In the genomic region with DNA sequence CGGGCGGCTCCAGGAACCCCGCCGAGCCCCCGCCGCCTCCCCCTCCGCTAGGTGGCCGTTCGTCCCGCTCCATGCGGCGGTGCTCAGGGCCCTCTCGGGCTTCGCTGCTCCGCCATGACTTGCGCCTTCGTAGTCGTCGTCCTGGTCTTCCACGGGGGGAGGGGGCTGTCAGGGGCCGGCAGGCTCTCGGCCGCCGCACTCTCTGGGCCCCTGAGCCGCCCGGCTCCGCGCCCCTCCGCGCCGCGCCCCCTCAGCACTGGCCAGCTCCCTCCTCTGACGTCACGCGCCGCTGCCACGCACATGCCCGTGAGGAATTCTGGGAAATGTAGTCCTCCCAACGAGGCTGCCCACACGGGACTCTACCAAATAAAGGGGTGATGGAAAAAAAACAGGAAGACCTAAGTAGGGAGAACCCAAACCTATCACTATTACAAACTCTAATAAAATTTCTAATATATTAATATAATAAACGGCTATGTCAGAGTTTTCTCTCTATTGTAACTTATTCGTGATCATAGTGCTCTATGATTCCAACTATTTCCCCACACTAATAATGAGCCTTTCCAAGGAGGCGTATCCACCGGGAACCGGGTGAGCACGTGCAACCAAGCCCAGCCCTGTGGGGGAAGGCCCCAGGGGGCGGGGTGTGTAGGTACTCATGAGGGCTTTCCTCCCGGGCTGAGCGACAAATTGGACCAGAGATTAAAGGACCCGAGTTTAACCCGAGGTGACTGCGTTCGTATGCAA, we compare ENCODE assay signal across 8 mouse cellular contexts. TPM values are rescaled to one million over a fixed set of nuclear protein-coding genes. Genes with fewer than 3 reads are reported as not detected.
DNase-seq lines count a peak whose midpoint lies in the region; ATAC-seq and TF ChIP-seq lines count a peak whose summit lies in the region.

No protein-coding gene starts in this region.

- peak overlapping the region; percentile 70 for H3K4me3 ChIP-seq in cortical plate, adult 2 months (ENCODE audit: insufficient read depth, low read length)

- TF ChIP-seq POLR2A in cortical plate, adult 2 months (IDR thresholded peaks at IDR 0.05; ENCODE audit: extremely low read depth, insufficient read depth, low read length) = no peak

- peak; percentile 88 to 91 for DNase-seq in gastrocnemius, adult 8-10 months (ENCODE audit: low spot score in 2 of 2)
- DNase-seq in induced T-regulatory cell, adult 2 months (ENCODE audit: low read depth) = peak; percentile 98
- peak; percentile 86 to 94 for DNase-seq in left cerebral cortex, adult 9 months (ENCODE audit: low spot score in 2 of 2)
- peak; percentile 94 for DNase-seq in right cerebral cortex, postnatal 14 days
- peak; percentile 85 to 92 for DNase-seq in urinary bladder, postnatal 36 days (ENCODE audit: low spot score in 2 of 2)

- peak; percentile 97 for ATAC-seq in activated CD4-positive, CD25-positive, alpha-beta regulatory T cell, adult 4 months
- ATAC-seq in megakaryocyte progenitor cell, adult 5-6 weeks (replicated peaks; ENCODE audit: poor library complexity) = peak; percentile 92

- H3K4me1 ChIP-seq in cortical plate, adult 2 months (ENCODE audit: control insufficient read depth, insufficient read depth, low read length) = no peaks in the 10 kb centered on the region

- no peak overlapping the region for H3K27ac ChIP-seq in cortical plate, adult 2 months (ENCODE audit: insufficient read depth, low read length)

- no peak for TF ChIP-seq CTCF in cortical plate, adult 2 months (IDR thresholded peaks at IDR 0.05; ENCODE audit: extremely low read depth, insufficient read depth, low read length)

RNA-seq across cellular contexts. Expression of a gene that starts 1.2 kb away (rescaled TPM):
- polyA plus RNA-seq in activated CD4-positive, CD25-positive, alpha-beta regulatory T cell, adult 4 months (2017; shearing (Covaris generic)) = under 1 TPM; 0.37 to 0.40 TPM
- polyA plus RNA-seq in cortical plate, adult 2 months (2012; rRNA removed) = 7.7 and 7.9 TPM in 2 replicates
- total RNA-seq in gastrocnemius, adult 8-10 months (2022) = 1 to 10 TPM; 4.5 to 7.1 (median 5.3) TPM
- total RNA-seq in megakaryocyte progenitor cell, adult 5-6 weeks (2015) = 0.85 and 1.3 TPM in 2 replicates
- total RNA-seq in megakaryocyte progenitor cell, adult 5-6 weeks (2017) = 1.4 and 2.7 TPM in 2 replicates

RNA-seq across cellular contexts. Expression of a gene that starts 5.5 kb away (rescaled TPM):
- polyA plus RNA-seq in activated CD4-positive, CD25-positive, alpha-beta regulatory T cell, adult 4 months (2017; shearing (Covaris generic)) = under 1 TPM in 1 of 2 experiments, not detected in 1; 0.16 TPM
- polyA plus RNA-seq in cortical plate, adult 2 months (2012; rRNA removed) = 2.0 TPM in 2 replicates
- 1 to 10 TPM; 3.1 to 4.6 (median 3.3) TPM for total RNA-seq in gastrocnemius, adult 8-10 months (2022)
- total RNA-seq in megakaryocyte progenitor cell, adult 5-6 weeks (2015) = 0.17 TPM in 1 of 2 replicates, not detected in the other
- total RNA-seq in megakaryocyte progenitor cell, adult 5-6 weeks (2017) = 0.03 TPM in 1 of 2 replicates, not detected in the other
